Mouse (Mus musculus) c-Kit-negative CD71-positive TER-119-positive erythroid progenitor cells, embryonic 14.5 days (primary cell): Measurements from ENCODE around the gene Cnga1.
A peak's percentile ranks its signal among the peaks of the same experiment; 100 is the strongest.
"Not testable (repeated sequence)": the region's sequence is repeated elsewhere in the genome, so short reads cannot be mapped to it uniquely, and the experiment has no call there.

Experiments used
- DNase-seq: peaks from one replicate; pipeline ENCODE4 v3.0.0-alpha.2; 2013; ENCODE audit warnings: low read depth, low spot score

The Cnga1 gene

GRCm38 (mm10) chr5:72640072-72640471 is 4.0 kb downstream of the Cnga1 start:
- no peak for DNase-seq

- no peak for DNase-seq
These were observed 7.5 kb downstream of the Cnga1 start for GRCm38 (mm10) chr5:72636576-72636975.

GRCm38 (mm10) chr5:72636122-72636521 is 8.0 kb downstream of the Cnga1 start:
- DNase-seq: no peak

- no peak for DNase-seq
These were observed 9.2 kb downstream of the Cnga1 start for GRCm38 (mm10) chr5:72634791-72635271.

- no peak for DNase-seq
These were observed 14.0 kb downstream of the Cnga1 start for GRCm38 (mm10) chr5:72630026-72630425.

- DNase-seq: no peak
These were observed 23.1 kb downstream of the Cnga1 start for GRCm38 (mm10) chr5:72621022-72621421.

- DNase-seq: no peak
These were observed 26.7 kb downstream of the Cnga1 start for GRCm38 (mm10) chr5:72617413-72617812.

GRCm38 (mm10) chr5:72603138-72603537 is 40.9 kb downstream of the Cnga1 start:
- no peak for DNase-seq

- peak; percentile 3 for DNase-seq
These were observed 43.1 kb downstream of the Cnga1 start for GRCm38 (mm10) chr5:72601006-72601405.

DNA sequence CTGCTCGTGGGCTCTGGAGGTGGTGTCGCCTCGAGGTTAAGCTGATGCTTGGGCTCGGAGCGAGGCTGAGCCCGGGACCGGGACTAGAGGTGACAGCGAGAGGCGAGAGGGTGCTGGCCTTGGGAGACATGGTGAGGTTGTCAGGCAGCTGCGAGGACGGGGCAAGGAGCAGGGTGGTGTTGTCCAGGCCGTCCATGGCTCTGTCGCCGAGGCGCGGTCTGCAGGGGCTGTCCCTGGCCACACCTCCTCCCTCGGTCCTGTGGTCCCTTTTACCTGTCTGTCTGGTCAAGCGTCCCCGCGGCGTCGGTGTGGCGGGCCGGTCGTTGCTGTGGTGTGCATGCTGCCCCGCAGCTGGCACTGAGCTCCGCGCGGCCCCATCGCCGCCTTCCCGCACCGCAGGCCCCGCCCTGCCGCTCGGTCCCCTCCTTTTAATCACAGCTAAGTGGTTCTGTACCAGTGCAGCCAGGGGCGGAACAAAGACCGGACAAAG is 56.8 kb downstream of the Cnga1 start, which contains the start of gene Gm5868:
Gene Gm5868, minus strand, starts transcription at position 360 of the 490 bp plus-strand sequence.
- no peak for DNase-seq

DNA sequence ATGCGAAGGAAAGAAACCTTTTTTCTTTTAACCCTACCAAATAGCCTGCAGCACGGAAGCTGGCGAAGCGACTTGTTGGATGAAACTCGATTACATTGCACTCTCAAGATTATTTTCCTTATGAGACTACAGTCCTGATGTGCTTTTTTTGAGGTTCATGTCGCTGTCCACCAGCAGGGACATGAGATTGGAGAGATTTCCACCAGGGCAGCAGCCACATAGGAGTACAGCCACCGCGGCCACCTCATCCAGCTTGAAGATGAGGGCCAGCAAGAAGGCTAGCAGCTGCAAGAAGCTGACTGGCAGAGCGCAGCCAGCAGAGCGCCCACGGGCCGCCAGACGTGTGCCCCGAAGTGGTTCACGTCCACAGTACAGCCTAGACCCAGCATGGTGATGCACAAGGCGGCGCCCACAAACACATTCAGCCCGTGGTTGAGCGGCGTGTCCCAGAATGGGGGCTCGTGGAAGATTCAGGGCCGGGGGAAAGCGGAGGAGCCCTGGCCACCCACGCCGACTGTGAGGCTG is 57.3 kb downstream of the Cnga1 start:
- DNase-seq: not testable (repeated sequence)

DNA sequence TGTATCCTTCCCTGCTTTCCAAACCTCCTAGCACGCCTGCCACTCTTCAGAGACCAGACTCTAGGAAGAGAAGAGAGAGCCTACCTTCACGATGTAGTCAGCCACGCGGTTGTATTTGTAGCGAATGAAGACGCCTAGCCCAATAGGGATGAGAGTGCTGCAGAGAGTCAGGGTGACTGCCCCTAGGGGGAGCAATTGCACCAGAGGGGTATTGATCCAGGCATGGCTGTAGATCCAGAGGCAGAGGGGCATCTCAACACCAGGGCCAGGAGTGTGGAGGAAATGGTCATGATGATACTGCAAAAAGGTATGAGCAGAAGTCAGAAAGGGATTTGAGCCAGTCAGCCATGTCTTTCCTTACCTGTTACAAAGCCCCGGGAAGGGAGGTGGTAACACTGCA is 58.0 kb downstream of the Cnga1 start:
- DNase-seq: not testable (repeated sequence)

GRCm38 (mm10) chr5:72580970-72581332 is 63.1 kb downstream of the Cnga1 start, which contains the start of gene Zar1:
Gene Zar1, minus strand, starts transcription at chr5:72581254.
- not testable (repeated sequence) for DNase-seq

GRCm38 (mm10) chr5:72580088-72580969 is 63.7 kb downstream of the Cnga1 start:
- not testable (repeated sequence) for DNase-seq

GRCm38 (mm10) chr5:72579599-72579998 is 64.5 kb downstream of the Cnga1 start:
- DNase-seq: not testable (repeated sequence)

DNA sequence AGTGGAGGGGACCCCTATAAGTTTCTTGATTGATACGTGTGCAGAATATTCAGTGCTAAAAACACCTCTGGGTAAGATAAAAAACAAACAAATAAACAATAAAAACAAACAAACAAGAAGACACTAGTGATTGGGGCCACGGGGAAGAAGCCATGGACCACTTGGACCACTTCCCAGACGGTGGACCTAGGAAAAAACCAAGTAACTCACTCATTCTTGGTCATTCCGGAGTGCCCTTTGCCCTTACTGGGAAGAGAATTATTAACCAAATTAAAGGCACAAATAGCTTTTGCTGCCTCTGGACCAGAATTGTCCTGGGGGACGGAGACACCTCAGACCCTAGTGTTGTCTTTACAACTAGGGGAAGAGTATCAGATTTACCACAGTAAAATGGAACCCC is 78.5 kb downstream of the Cnga1 start:
- no peak for DNase-seq

DNA sequence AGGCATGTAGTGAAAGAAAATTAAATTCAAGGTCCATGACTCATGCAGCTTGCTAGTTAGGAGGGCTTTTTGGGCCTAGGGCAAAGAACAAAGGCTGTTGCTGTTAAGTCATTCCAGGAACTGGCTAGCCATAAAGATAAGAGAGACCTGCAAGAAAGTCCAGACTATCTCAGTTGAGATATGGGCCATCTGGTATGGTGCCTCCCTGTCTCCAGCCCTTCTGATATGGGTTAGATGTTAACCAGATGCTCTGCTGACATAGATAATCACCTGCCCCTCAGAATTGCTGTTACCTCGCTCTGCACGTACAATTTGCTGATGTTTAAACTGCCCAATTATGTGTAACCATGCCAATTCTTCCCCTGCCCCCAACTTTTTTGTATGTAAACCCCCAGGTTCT is 80.9 kb downstream of the Cnga1 start:
- DNase-seq: not testable (repeated sequence)

DNA sequence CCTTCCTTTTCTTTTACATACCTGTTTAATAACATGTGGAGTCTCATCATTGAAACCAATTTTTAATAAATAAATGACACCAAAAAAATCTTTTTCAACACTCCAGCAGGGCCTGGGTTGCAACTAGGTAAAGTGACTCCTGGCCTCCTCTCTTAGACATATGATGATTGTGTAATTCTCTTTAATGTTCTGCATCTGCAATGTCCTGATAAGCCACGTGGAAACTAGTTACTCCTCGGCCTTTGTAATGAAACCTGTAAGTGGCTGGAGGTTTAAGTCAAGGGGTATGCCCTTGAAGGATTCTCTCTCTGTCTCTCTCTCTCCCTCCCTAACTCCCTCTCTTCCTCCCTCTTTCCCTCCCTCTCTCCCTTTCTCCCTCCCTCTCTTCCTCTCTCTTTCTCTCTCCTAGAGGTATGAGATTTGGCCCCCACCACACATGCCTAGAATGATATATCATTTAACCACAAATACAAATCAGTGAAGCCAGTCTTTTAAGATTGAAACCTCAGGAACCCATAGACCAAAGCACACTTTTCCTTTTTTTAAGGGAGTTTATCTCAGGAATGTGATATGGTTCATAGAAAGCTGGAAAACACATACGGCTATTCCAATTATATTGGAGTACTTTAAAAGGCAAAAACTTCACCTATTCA is 83.0 kb downstream of the Cnga1 start:
- no peak for DNase-seq

DNA sequence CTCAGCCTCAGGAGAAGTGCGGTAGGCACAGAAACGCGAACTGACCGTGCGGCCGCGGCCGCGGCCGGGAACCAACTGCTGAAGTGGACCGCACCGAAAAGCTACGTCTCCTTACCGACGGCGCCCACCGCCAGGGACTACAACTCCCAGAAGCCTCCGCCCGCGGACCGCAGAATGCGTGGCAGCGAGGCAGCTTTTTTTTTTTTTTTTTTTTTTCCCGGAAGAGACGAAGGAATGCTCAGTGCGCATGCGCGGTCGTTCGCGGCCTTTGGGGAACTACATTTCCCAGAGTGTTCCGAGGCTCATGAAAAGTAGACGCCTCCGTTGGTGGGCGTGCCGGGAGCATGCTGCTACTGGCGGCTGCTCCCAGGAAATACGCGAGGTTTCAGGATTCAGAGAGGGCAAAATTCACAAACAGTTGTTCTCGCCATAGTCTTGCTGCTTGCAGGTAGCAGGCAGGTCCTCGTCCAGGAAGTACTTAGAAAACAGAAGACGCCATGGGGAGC is 84.5 kb downstream of the Cnga1 start, which contains the start of gene Nfxl1:
Gene Nfxl1, minus strand, starts transcription at position 141 of the 506 bp plus-strand sequence.
- DNase-seq: peak; percentile 99

DNA sequence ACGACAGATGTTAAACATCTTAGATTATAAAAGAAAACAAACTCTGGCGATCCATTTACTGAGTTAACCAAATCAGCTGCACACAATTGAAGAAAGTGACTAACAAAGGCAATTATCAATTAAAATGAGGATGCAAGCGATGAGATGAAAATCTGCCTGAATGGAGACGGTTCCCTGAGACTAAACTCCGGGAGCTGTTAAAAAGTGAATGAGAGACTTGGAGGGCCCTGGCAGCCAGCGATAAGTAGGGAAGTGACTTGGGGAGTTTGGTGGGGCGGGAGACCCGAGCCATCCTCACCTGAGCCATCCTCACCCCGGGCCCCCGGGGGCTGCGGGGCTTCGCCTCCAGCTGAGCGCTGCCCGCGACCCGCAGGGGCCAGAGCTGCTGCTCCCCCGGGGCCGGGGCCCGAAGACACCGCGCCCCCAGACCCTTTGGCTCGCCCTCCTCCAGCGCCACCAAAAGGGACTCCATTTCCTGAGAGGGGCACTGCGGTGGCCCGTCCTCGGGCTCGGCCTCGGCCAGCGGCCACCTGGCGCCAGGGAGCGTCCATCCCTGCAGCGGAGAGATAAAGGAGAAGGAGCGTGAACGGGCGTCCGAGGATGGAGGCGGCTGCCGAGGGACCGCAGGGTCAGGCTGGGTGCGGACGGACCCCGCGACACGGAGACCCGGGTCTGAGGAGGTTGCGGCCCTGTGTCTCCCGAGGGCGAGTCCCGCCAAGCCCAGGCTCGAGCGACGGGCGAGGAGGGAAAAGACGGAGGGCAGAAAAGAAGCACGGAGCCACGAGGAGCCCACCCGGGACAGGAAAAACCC is 85.2 kb downstream of the Cnga1 start:
- DNase-seq: peak; percentile 53

GRCm38 (mm10) chr5:72556245-72556644 is 87.8 kb downstream of the Cnga1 start:
- DNase-seq: no peak
